Mouse (Mus musculus) induced T-regulatory cell, adult 2 months (primary cell): Measurements from ENCODE around the gene Abcd4.

ENCODE experiments used
- DNase-seq: peaks from one replicate; pipeline ENCODE4 v3.0.0-alpha.2; 2012; ENCODE audit warnings: low read depth

The Abcd4 gene

DNA sequence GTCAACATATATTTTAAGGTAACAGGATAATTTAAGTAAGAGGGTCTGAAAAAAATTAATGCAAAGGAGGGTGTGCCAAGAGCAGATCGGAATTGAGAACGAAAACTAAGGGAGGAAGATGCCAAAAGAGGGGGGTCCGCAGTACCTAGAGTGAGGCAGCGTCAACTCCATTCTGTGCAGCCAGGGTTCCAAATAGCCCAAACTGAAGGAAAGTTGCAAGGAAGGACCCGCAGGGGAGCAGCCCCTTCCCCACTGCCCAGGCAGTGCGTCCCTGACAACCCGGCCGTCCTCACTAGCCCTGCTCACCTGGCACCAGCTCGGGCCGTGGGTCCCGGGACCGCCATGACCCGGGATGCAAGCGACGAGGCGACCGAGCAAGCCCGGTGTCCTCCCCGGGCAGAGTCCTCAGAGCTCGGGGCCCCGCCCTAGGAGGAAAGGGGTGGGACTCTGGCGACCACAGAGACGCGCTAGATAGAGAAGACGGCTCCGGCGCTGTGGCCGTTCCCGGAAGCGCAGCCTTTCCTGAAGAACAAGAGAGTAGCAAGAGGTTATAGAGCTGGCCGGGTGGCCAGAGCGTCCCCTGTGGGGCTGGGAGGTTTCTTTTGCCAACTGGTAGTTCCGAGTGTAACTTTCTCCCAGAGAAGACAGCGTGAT lies at the start of gene Abcd4:
TSS of gene Abcd4 (minus strand) at position 437 of the 654 bp plus-strand sequence.
- DNase-seq: peak; percentile 93

GRCm38 (mm10) chr12:84653912-84654311 lies 36.7 kb upstream of the Abcd4 start:
- DNase-seq: peak; percentile 76

DNA sequence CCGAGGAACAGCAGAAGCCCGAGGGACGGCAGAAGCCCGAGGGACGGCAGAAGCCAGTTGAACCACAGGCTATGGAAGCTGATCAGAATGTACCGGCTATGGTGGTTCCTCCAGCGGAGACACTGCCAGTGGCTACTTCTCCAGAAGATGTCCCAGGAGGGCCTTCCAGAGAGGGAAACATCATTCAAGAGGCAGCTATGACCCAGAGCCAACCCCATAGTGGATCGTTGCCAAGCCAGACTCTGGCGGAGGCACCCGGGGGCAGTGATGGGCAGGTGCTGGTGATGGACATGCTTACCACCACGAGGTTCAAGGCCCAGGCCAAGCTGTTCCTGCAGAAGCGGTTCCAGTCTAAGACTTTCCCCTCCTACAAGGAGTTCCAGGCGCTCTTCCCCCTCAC lies 33.0 kb upstream of the Abcd4 start:
- no peak for DNase-seq

DNA sequence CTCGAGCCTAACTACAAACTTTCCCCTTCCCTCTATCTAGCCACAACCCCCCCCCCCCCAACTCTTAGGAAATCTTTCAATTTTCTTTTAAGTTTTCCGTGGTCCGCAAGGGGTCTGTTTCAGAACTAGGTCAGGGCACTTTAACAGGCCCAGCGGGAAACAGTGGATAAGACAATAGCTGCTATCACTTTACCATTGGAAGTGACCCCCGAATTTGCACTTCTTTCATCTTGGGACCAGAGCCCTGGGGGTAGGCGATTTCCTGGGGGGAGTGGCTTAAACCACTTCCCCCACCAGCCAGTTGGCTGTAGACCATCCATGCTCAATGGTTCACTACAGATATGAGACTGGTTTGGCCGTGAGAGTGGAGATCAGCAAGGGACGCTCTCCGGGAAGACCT lies 23.4 kb upstream of the Abcd4 start, which contains the start of gene Vrtn:
TSS of gene Vrtn (plus strand) at position 366 of the 400 bp plus-strand sequence.
- no peak for DNase-seq

DNA sequence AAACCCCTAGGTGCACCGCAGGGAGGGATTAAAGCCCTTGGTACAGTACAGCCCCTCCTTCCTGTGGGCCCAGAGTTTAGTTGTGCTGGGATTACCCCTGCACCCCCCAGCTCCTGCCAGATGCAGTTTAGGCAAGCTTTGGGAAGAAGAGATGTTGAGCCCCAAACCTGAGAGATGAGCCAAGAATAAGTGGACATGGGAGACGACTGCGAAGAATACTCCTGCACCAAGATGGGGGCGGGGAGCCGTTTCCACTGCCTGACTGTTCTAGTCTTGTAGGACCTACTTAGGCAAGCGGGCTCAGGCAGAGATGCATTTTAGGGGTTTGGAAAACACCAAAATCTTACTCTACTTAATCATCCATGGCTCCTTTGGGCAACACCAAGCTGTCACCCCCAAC lies 23.0 kb upstream of the Abcd4 start:
- no peak for DNase-seq

- DNase-seq: no peak
These were observed 14.7 kb upstream of the Abcd4 start for GRCm38 (mm10) chr12:84631867-84632266.

- no peak for DNase-seq
These were observed 7.9 kb upstream of the Abcd4 start for GRCm38 (mm10) chr12:84625116-84625515.

GRCm38 (mm10) chr12:84624601-84625000 lies 7.4 kb upstream of the Abcd4 start:
- DNase-seq: no peak

GRCm38 (mm10) chr12:84620975-84621374 lies 3.8 kb upstream of the Abcd4 start:
- peak; percentile 38 for DNase-seq

DNA sequence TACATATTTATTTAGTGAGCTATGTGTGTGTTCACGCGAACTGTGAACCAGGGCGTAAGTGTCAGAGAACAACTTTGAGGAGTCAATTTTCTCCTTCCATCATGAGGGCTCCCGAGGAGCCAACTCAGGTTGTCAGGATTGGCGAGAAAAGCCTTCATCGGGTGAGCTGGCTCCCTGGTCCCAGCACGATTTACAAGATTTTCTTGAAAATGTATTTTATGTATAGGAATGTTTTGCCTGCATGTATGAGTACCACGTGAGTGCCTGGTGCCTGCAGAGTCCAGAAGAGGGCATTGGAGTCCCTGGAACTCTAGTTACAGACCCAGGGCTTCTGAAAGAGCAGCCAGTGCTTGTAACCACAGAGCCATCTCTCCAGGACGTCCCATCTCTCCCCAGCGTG lies 450 bp upstream of the Abcd4 start:
- no peak for DNase-seq

DNA sequence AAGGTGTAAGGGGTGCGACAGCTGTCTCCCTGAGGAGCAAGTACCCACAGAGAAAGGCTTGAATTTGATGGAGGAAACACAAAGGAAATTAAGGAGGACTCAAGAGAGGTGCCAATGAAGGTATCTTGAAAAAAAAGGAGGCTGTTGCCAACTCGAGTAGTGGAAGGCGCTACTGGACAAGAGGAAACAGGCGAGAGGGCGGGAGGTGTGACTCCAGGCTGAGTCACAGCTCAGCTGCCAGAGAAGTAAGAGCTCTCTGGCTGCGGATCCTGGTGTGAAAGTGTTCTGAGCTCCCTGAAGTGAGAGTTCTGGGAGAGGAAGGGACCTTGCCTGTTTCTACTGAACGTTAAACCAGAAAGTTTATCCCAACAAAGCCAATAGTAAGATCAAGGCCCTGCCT lies 2.7 kb downstream of the Abcd4 start:
- no peak for DNase-seq

- DNase-seq: no peak
These were observed 3.2 kb downstream of the Abcd4 start for GRCm38 (mm10) chr12:84614001-84614400.

DNA sequence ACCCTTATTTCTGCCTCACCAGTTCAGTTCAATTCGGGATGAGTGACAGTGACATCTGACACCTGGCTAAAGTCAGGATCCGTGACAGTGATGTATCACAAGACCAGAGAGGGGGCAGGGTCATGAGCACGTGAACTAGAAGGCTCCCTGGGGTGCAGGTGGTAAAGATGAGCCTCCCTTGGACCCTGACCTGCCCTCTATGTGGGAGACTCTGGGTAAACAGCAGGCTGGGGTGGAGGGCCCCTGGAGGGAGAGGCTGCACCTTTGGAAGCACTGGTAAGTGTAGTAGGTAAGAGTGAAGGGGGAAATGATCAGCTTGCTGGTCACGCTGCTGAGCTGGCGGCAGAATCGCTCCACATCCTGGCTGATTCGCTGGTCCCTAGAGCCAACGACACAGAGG lies 4.7 kb downstream of the Abcd4 start:
- no peak for DNase-seq

DNA sequence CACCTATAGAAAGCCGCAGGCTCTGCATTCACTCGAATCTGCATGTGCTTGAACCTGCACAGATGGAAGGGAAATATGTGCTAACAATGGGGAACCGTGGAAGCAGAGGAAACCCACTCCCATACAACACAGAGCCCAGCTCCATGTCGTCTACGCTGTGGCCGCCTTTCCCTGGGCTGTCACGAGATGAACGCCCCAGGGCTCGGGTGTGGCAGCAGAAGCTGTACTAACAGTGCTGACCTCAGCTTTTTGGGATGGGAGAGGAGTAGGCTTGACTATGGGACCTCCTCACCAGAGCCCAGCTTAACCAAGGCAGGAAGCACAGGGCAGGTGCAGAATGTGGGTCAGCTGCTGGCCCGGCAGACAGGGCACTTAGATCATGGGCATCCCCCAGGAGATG lies 5.5 kb downstream of the Abcd4 start:
- no peak for DNase-seq

- peak; percentile 34 for DNase-seq
These were observed 11.4 kb downstream of the Abcd4 start for GRCm38 (mm10) chr12:84605860-84606259.

GRCm38 (mm10) chr12:84604001-84604400 lies 13.2 kb downstream of the Abcd4 start:
- DNase-seq: no peak

GRCm38 (mm10) chr12:84598324-84598723 lies 18.9 kb downstream of the Abcd4 start:
- no peak for DNase-seq

GRCm38 (mm10) chr12:84589825-84590761 lies 27.1 kb downstream of the Abcd4 start:
- DNase-seq: peak; percentile 94

DNA sequence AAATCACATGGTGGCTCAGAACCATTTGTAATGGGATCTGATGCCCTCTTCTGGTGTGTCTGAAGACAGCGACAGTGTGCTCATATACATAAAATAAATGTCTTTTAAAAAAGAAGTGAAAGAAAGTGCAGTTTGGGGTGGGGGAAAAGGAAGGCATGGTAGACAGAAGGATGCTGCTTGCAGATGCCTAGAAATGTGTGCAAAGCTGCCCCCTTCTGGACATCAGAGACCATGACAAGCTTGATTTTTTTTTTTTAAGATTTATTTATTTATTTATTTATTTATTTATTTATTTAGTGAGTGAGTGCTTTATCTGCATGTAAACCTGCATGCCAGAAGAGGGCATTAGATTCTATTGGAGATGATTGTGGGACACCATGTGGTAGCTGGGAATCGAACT lies 35.9 kb downstream of the Abcd4 start:
- no peak for DNase-seq

GRCm38 (mm10) chr12:84578440-84578770 lies 38.8 kb downstream of the Abcd4 start:
- no peak for DNase-seq

DNA sequence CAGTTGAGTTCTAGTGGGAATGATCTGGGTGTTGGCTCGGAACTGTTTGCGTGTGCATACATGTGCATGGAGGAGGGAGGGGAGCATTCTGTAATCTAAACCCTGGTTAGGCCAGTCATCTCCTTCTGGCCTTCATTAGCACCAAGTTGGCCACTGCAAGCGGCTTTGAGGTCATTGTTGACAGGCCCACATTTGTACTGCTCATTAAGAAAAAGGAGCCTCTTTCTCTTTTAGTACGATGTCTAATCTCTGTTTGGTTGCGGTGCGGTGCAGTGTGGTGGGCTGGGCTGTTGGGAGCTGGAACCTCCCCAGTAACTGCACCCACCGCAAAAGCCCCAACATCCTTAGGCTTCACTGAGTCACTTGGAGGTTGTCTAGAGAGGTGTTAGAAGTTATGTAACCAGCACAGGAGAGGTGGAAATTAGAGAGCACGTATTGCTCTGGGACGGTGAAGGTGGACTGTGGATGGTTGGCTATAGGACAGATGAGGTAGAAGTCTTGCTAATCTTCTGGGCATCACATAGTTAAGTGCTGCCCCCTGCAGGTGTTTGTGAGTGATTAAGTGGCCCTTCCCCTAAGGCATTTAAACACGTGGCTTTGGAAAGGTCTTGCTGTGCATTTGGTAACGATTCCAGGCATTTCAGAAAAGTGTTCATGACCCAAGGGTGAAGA lies 39.3 kb downstream of the Abcd4 start:
- DNase-seq: no peak

- no peak for DNase-seq
These were observed 44.1 kb downstream of the Abcd4 start for GRCm38 (mm10) chr12:84573094-84573493.

GRCm38 (mm10) chr12:84572341-84572720 lies 44.9 kb downstream of the Abcd4 start:
- DNase-seq: no peak
